In genomic region chr7:4742482-4742819, GRCm38 (mm10) we compare ENCODE assay signal across 16 mouse cellular contexts. TPM values are rescaled to one million over a fixed set of nuclear protein-coding genes. Genes with fewer than 3 reads are reported as not detected.
DNase-seq lines count a peak whose midpoint lies in the region; ATAC-seq and TF ChIP-seq lines count a peak whose summit lies in the region.
"Had no signal": no experiment of that assay in that cellular context is flagged by ENCODE, and none has a peak within 500 bp of the region (broad histone marks: within the 10 kb centered on the region; RNA-seq: fewer than 3 reads in every experiment).

No protein-coding gene starts in this region.

- no peaks in the 10 kb centered on the region for H3K27me3 ChIP-seq in forebrain, embryonic 13.5 days
- H3K27me3 ChIP-seq in forebrain, embryonic 14.5 days (replicated peaks; ENCODE audit: control insufficient read depth, insufficient read depth, low read length), result no peaks in the 10 kb centered on the region
- H3K27me3 ChIP-seq in megakaryocyte, embryonic 14.5 days (replicated peaks), result no peaks in the 10 kb centered on the region
- H3K27me3 ChIP-seq in hindbrain, postnatal 0 days (ENCODE audit: insufficient read depth, low read length), result no peaks in the 10 kb centered on the region
- H3K27me3 ChIP-seq in midbrain, embryonic 13.5 days, result no peaks in the 10 kb centered on the region

- no peak for TF ChIP-seq CTCF in hindbrain, postnatal 0 days (IDR thresholded peaks at IDR 0.05; ENCODE audit: low read depth)

- peak overlapping the region; percentile 85 for H3K4me2 ChIP-seq in forebrain, embryonic 13.5 days
- no peak overlapping the region for H3K4me2 ChIP-seq in forebrain, embryonic 14.5 days (ENCODE audit: low read length)
- H3K4me2 ChIP-seq in hindbrain, postnatal 0 days (ENCODE audit: low read depth, low read length), result 0 out of 2 replicates have a peak overlapping the region, but pooled peaks have one; percentile 3
- peak overlapping the region; percentile 88 for H3K4me2 ChIP-seq in midbrain, embryonic 13.5 days (replicated peaks)

- H3K9me3 ChIP-seq in forebrain, embryonic 13.5 days (replicated peaks), result no peaks in the 10 kb centered on the region
- H3K9me3 ChIP-seq in forebrain, embryonic 14.5 days (replicated peaks; ENCODE audit: control insufficient read depth, low read length), result no peaks in the 10 kb centered on the region
- no peaks in the 10 kb centered on the region for H3K9me3 ChIP-seq in megakaryocyte, embryonic 14.5 days
- H3K9me3 ChIP-seq in hindbrain, postnatal 0 days (ENCODE audit: low read length), result no peaks in the 10 kb centered on the region
- H3K9me3 ChIP-seq in midbrain, embryonic 13.5 days, result no peaks in the 10 kb centered on the region

- H3K4me3 ChIP-seq in forebrain, embryonic 13.5 days, result no peak overlapping the region
- no peak overlapping the region for H3K4me3 ChIP-seq in forebrain, embryonic 14.5 days (ENCODE audit: low read depth, low read length)
- H3K4me3 ChIP-seq in megakaryocyte, embryonic 14.5 days (replicated peaks), result peak overlapping the region; percentile 59
- no peak overlapping the region for H3K4me3 ChIP-seq in hindbrain, postnatal 0 days (ENCODE audit: low read length)
- H3K4me3 ChIP-seq in midbrain, embryonic 13.5 days (replicated peaks), result no peak overlapping the region
- H3K4me3 ChIP-seq: layer of hippocampus, adult 2 months had no signal

- no peak for ATAC-seq in forebrain, embryonic 13.5 days
- no peak for ATAC-seq in forebrain, embryonic 14.5 days
- no peak for ATAC-seq in megakaryocyte, adult 5-6 weeks (ENCODE audit: poor library complexity, severe bottlenecking)
- ATAC-seq in hindbrain, postnatal 0 days, result no peak
- ATAC-seq in midbrain, embryonic 13.5 days, result no peak
- ATAC-seq in megakaryocyte-erythroid progenitor cell, adult 5-6 weeks (replicated peaks; ENCODE audit: low FRiP score, low TSS enrichment, poor library complexity, severe bottlenecking), result no peak
- ATAC-seq: CD4-positive, CD25-positive, alpha-beta regulatory T cell, adult 4 months had no signal

- H3K9ac ChIP-seq in forebrain, embryonic 13.5 days, result peak overlapping the region; percentile 93; the same call in 1 of the 2 replicates
- no peak overlapping the region for H3K9ac ChIP-seq in forebrain, embryonic 14.5 days (ENCODE audit: low read length)
- H3K9ac ChIP-seq in hindbrain, postnatal 0 days (replicated peaks; ENCODE audit: low read length), result no peak overlapping the region
- peak overlapping the region; percentile 92; the same call in 1 of the 2 replicates for H3K9ac ChIP-seq in midbrain, embryonic 13.5 days (replicated peaks)

- peaks cover 49% of the 10 kb centered on the region for H3K36me3 ChIP-seq in forebrain, embryonic 13.5 days (ENCODE audit: poor library complexity, severe bottlenecking)
- peaks cover 28% of the 10 kb centered on the region for H3K36me3 ChIP-seq in forebrain, embryonic 14.5 days (ENCODE audit: control insufficient read depth, insufficient read depth, low read length)
- H3K36me3 ChIP-seq in megakaryocyte, embryonic 14.5 days (replicated peaks; ENCODE audit: low read length), result peaks cover 63% of the 10 kb centered on the region
- H3K36me3 ChIP-seq in hindbrain, postnatal 0 days (ENCODE audit: insufficient read depth, low read length), result no peaks in the 10 kb centered on the region
- peaks cover 34% of the 10 kb centered on the region for H3K36me3 ChIP-seq in midbrain, embryonic 13.5 days

- peaks cover 41% of the 10 kb centered on the region for H3K4me1 ChIP-seq in forebrain, embryonic 13.5 days
- peaks cover 21% of the 10 kb centered on the region for H3K4me1 ChIP-seq in forebrain, embryonic 14.5 days (ENCODE audit: control insufficient read depth, insufficient read depth, low read length)
- H3K4me1 ChIP-seq in megakaryocyte, embryonic 14.5 days, result peaks cover 74% of the 10 kb centered on the region
- H3K4me1 ChIP-seq in hindbrain, postnatal 0 days (ENCODE audit: insufficient read depth, low read length), result peaks cover 22% of the 10 kb centered on the region
- peaks cover 50% of the 10 kb centered on the region for H3K4me1 ChIP-seq in midbrain, embryonic 13.5 days (replicated peaks)

- 88% methylated on average over 6 of the region's 6 CpGs for WGBS in forebrain, embryonic 13.5 days
- WGBS in forebrain, embryonic 14.5 days, result 84% methylated on average over 6 of the region's 6 CpGs
- WGBS in hindbrain, postnatal 0 days, result 85% methylated on average over 6 of the region's 6 CpGs
- WGBS in midbrain, embryonic 13.5 days, result 90% methylated on average over 6 of the region's 6 CpGs

- H3K27ac ChIP-seq in forebrain, embryonic 13.5 days, result 0 out of 2 replicates have a peak overlapping the region, but pooled peaks have one; percentile 35
- no peak overlapping the region for H3K27ac ChIP-seq in forebrain, embryonic 14.5 days (ENCODE audit: low read depth, low read length)
- H3K27ac ChIP-seq in hindbrain, postnatal 0 days, result no peak overlapping the region
- H3K27ac ChIP-seq in midbrain, embryonic 13.5 days, result no peak overlapping the region
- H3K27ac ChIP-seq: layer of hippocampus, adult 2 months had no signal

- no peak for DNase-seq in forebrain, embryonic 14.5 days (ENCODE audit: low spot score)
- DNase-seq in hindbrain, postnatal 0 days (ENCODE audit: low spot score), result no peak
- DNase-seq in spleen, postnatal 36 days (ENCODE audit: low spot score in 2 of 2), result no peak
- DNase-seq: embryo, embryonic 11 days; right cerebral cortex, postnatal 4 days; thymus, postnatal 14 days had no signal

RNA-seq across cellular contexts. Expression of gene Kmt5c, which starts 2.5 kb away (rescaled TPM):
- 75.3 and 84.3 TPM in 2 replicates for polyA plus RNA-seq in forebrain, embryonic 13.5 days (2015; fragmentation: Nextera tagmentation; extraction: Ambion mirVana)
- 54.6 and 57.1 TPM in 2 replicates for polyA plus RNA-seq in forebrain, embryonic 14.5 days (2014; fragmentation: Nextera tagmentation; extraction: Ambion mirVana)
- polyA plus RNA-seq in megakaryocyte, embryonic 14.5 days (2012; ENCODE audit: insufficient read depth, low replicate concordance), result 241 and 733 TPM in 2 replicates
- total RNA-seq in megakaryocyte, adult 5-6 weeks (2015), result 32.4 and 38.4 TPM in 2 replicates
- 44.2 and 58.2 TPM in 2 replicates for total RNA-seq in megakaryocyte, adult 5-6 weeks (2017)
- total RNA-seq in hindbrain, postnatal 0 days (2014; rRNA removed), result 29.3 and 39.5 TPM in 2 replicates
- 30.7 and 36.5 TPM in 2 replicates for polyA plus RNA-seq in hindbrain, postnatal 0 days (2015; fragmentation: Nextera tagmentation; extraction: Ambion mirVana)
- polyA plus RNA-seq in midbrain, embryonic 13.5 days (2015; fragmentation: Nextera tagmentation; extraction: Ambion mirVana), result 90.0 and 92.5 TPM in 2 replicates
- 75.8 and 96.3 TPM in 2 replicates for total RNA-seq in megakaryocyte-erythroid progenitor cell, adult 5-6 weeks (2014; fragmentation: Nextera tagmentation)
- total RNA-seq in megakaryocyte-erythroid progenitor cell, adult 5-6 weeks (2017), result 25.6 and 52.4 TPM in 2 replicates

RNA-seq across cellular contexts. Expression of gene Cox6b2, which starts 10.4 kb away (rescaled TPM):
- 17.8 and 22.1 TPM in 2 replicates for polyA plus RNA-seq in forebrain, embryonic 13.5 days (2015; fragmentation: Nextera tagmentation; extraction: Ambion mirVana)
- 11.7 and 13.1 TPM in 2 replicates for polyA plus RNA-seq in forebrain, embryonic 14.5 days (2014; fragmentation: Nextera tagmentation; extraction: Ambion mirVana)
- 47.7 and 94.6 TPM in 2 replicates for polyA plus RNA-seq in megakaryocyte, embryonic 14.5 days (2012; ENCODE audit: insufficient read depth, low replicate concordance)
- 29.5 and 32.4 TPM in 2 replicates for total RNA-seq in megakaryocyte, adult 5-6 weeks (2015)
- total RNA-seq in megakaryocyte, adult 5-6 weeks (2017), result 20.5 and 24.8 TPM in 2 replicates
- 10.6 and 37.2 TPM in 2 replicates for total RNA-seq in hindbrain, postnatal 0 days (2014; rRNA removed)
- 47.0 and 50.1 TPM in 2 replicates for polyA plus RNA-seq in hindbrain, postnatal 0 days (2015; fragmentation: Nextera tagmentation; extraction: Ambion mirVana)
- polyA plus RNA-seq in midbrain, embryonic 13.5 days (2015; fragmentation: Nextera tagmentation; extraction: Ambion mirVana), result 19.7 and 22.9 TPM in 2 replicates
- total RNA-seq in megakaryocyte-erythroid progenitor cell, adult 5-6 weeks (2014; fragmentation: Nextera tagmentation), result 279 and 377 TPM in 2 replicates
- 151 and 283 TPM in 2 replicates for total RNA-seq in megakaryocyte-erythroid progenitor cell, adult 5-6 weeks (2017)

RNA-seq across cellular contexts. Expression of gene Tmem150b, which starts 17.4 kb away (rescaled TPM):
- 0.27 and 0.29 TPM in 2 replicates for polyA plus RNA-seq in forebrain, embryonic 13.5 days (2015; fragmentation: Nextera tagmentation; extraction: Ambion mirVana)
- polyA plus RNA-seq in forebrain, embryonic 14.5 days (2014; fragmentation: Nextera tagmentation; extraction: Ambion mirVana), result 0.12 TPM in 1 of 2 replicates, not detected in the other
- 0.43 TPM in 1 of 2 replicates, not detected in the other for polyA plus RNA-seq in megakaryocyte, embryonic 14.5 days (2012; ENCODE audit: insufficient read depth, low replicate concordance)
- total RNA-seq in megakaryocyte, adult 5-6 weeks (2015), result 11.4 and 13.3 TPM in 2 replicates
- 15.5 and 18.0 TPM in 2 replicates for total RNA-seq in megakaryocyte, adult 5-6 weeks (2017)
- total RNA-seq in hindbrain, postnatal 0 days (2014; rRNA removed), result not detected in 2 replicates
- 0.13 TPM in 2 replicates for polyA plus RNA-seq in hindbrain, postnatal 0 days (2015; fragmentation: Nextera tagmentation; extraction: Ambion mirVana)
- 0.22 and 0.24 TPM in 2 replicates for polyA plus RNA-seq in midbrain, embryonic 13.5 days (2015; fragmentation: Nextera tagmentation; extraction: Ambion mirVana)
- not detected in 2 replicates for total RNA-seq in megakaryocyte-erythroid progenitor cell, adult 5-6 weeks (2014; fragmentation: Nextera tagmentation)
- total RNA-seq in megakaryocyte-erythroid progenitor cell, adult 5-6 weeks (2017), result 0.33 and 1.1 TPM in 2 replicates

RNA-seq across cellular contexts. Expression of gene Fam71e2, which starts 28.7 kb away (rescaled TPM):
- not detected in 2 replicates for polyA plus RNA-seq in forebrain, embryonic 13.5 days (2015; fragmentation: Nextera tagmentation; extraction: Ambion mirVana)
- not detected in 2 replicates for polyA plus RNA-seq in forebrain, embryonic 14.5 days (2014; fragmentation: Nextera tagmentation; extraction: Ambion mirVana)
- not detected in 2 replicates for polyA plus RNA-seq in megakaryocyte, embryonic 14.5 days (2012; ENCODE audit: insufficient read depth, low replicate concordance)
- total RNA-seq in megakaryocyte, adult 5-6 weeks (2015), result not detected in 2 replicates
- total RNA-seq in megakaryocyte, adult 5-6 weeks (2017), result not detected in 2 replicates
- not detected in 2 replicates for total RNA-seq in hindbrain, postnatal 0 days (2014; rRNA removed)
- polyA plus RNA-seq in hindbrain, postnatal 0 days (2015; fragmentation: Nextera tagmentation; extraction: Ambion mirVana), result not detected in 2 replicates
- polyA plus RNA-seq in midbrain, embryonic 13.5 days (2015; fragmentation: Nextera tagmentation; extraction: Ambion mirVana), result not detected in 2 replicates
- total RNA-seq in megakaryocyte-erythroid progenitor cell, adult 5-6 weeks (2014; fragmentation: Nextera tagmentation), result not detected in 2 replicates
- not detected in 2 replicates for total RNA-seq in megakaryocyte-erythroid progenitor cell, adult 5-6 weeks (2017)
- total RNA-seq: hematopoietic stem cell, adult 5-6 weeks; layer of hippocampus, adult 2 months had no signal
- polyA plus RNA-seq: CD4-positive, CD25-positive, alpha-beta regulatory T cell, adult 4 months; limb, embryonic 11.5 days; myocyte had no signal

RNA-seq across cellular contexts. Expression of gene Il11, which starts 40.2 kb away (rescaled TPM):
- 0.17 and 0.40 TPM in 2 replicates for polyA plus RNA-seq in forebrain, embryonic 13.5 days (2015; fragmentation: Nextera tagmentation; extraction: Ambion mirVana)
- polyA plus RNA-seq in forebrain, embryonic 14.5 days (2014; fragmentation: Nextera tagmentation; extraction: Ambion mirVana), result 0.21 and 0.32 TPM in 2 replicates
- polyA plus RNA-seq in megakaryocyte, embryonic 14.5 days (2012; ENCODE audit: insufficient read depth, low replicate concordance), result 0.26 and 1.9 TPM in 2 replicates
- total RNA-seq in megakaryocyte, adult 5-6 weeks (2015), result not detected in 2 replicates
- not detected in 2 replicates for total RNA-seq in megakaryocyte, adult 5-6 weeks (2017)
- 2.0 TPM in 1 of 2 replicates, not detected in the other for total RNA-seq in hindbrain, postnatal 0 days (2014; rRNA removed)
- 1.1 and 1.3 TPM in 2 replicates for polyA plus RNA-seq in hindbrain, postnatal 0 days (2015; fragmentation: Nextera tagmentation; extraction: Ambion mirVana)
- 0.48 and 1.1 TPM in 2 replicates for polyA plus RNA-seq in midbrain, embryonic 13.5 days (2015; fragmentation: Nextera tagmentation; extraction: Ambion mirVana)
- not detected in 2 replicates for total RNA-seq in megakaryocyte-erythroid progenitor cell, adult 5-6 weeks (2014; fragmentation: Nextera tagmentation)
- 0.15 TPM in 1 of 2 replicates, not detected in the other for total RNA-seq in megakaryocyte-erythroid progenitor cell, adult 5-6 weeks (2017)
- polyA plus RNA-seq: limb, embryonic 11.5 days had no signal

Comparison
In these comparisons a context has a peak if more than half of its experiments do, and no peak if none do; other contexts are left out.
1. H3K9ac ChIP-seq: peak in forebrain, embryonic 13.5 days (single experiment) and midbrain, embryonic 13.5 days (single experiment); none in forebrain, embryonic 14.5 days (single experiment) and hindbrain, postnatal 0 days (single experiment).